Mouse (Mus musculus) lung, adult 2 months (tissue): ENCODE results near the gene Mip.
"Not testable (repeated sequence)": the region's sequence is repeated elsewhere in the genome, so short reads cannot be mapped to it uniquely, and the experiment has no call there.

Experiments used
- CTCF ChIP-seq: fragments of 200-500 bp; IDR thresholded peaks from 2 replicates; pipeline ENCODE4 v1.5.1; 2011; ENCODE audit warnings: mild to moderate bottlenecking, low read length, control low read depth; ENCODE audit not compliant: insufficient read depth
- POLR2A ChIP-seq: fragments of 200-500 bp; IDR thresholded peaks from 2 replicates; pipeline ENCODE4 v1.6.1; 2011; ENCODE audit warnings: low read depth, mild to moderate bottlenecking, control low read depth, low read length, borderline replicate concordance; ENCODE audit errors: extremely low read depth

DNA sequence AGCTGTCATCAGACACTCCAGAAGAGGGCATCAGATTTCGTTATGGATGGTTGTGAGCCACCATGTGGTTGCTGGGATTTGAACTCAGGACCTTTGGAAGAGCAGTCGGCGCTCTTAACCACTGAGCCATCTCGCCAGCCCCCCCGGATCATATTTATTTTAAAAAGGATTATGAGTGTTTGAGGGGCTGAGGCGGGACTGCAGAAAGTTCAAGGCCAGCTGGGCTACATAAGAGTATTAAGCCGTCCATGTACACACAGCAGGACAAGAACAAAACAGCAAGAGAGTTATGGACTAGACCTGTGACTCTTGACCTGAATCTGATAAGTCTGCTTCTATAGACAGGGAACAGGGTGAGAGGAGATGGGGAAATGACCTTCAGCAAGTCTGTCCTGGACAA lies 34.7 kb downstream of the Mip start:
- not testable (repeated sequence) for TF ChIP-seq CTCF, POLR2A
